Mouse (Mus musculus) ES-E14 (cell line): ENCODE data around the gene St6galnac3.

Experiments
- CHD2 ChIP-seq: IDR thresholded peaks from 2 replicates; pipeline ENCODE4 v1.6.1; 2014; ENCODE audit warnings: mild to moderate bottlenecking, low read depth, low read length, inconsistent platforms
- HCFC1 ChIP-seq: IDR thresholded peaks from 2 replicates; pipeline ENCODE4 v1.6.1; 2012; ENCODE audit warnings: low read length, inconsistent platforms, borderline replicate concordance; ENCODE audit not compliant: insufficient read depth
- MAFK ChIP-seq: IDR thresholded peaks from 2 replicates; pipeline ENCODE4 v1.6.1; 2014; ENCODE audit warnings: mild to moderate bottlenecking, low read depth, low read length, inconsistent platforms; ENCODE audit not compliant: insufficient read depth
- ZC3H11A ChIP-seq: IDR thresholded peaks from 2 replicates; pipeline ENCODE4 v1.6.1; 2012; ENCODE audit warnings: low read depth, mild to moderate bottlenecking, inconsistent platforms, low read length, borderline replicate concordance
- ZNF384 ChIP-seq: IDR thresholded peaks from 2 replicates; pipeline ENCODE4 v1.6.1; 2012; ENCODE audit warnings: low read depth, low read length, inconsistent platforms

DNA sequence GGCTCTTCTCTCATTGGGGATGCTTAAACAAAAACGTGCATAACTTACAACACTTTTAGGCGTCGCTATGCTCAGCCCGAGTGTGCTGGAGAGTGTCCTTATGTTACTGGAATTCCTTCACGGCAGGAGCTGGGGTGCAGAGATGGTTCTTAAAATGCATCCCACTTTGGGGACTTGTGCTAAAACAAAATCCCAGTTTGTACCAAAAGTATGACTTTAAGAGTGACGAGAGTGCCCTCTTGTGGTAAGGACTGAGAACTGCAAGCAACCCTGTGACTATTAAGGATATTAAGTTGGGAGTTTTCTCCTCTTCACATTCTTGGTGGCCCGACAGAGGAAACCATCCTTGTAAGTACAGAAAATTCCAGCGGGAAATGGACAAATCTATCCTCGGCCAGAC is 69.9 kb downstream of the St6galnac3 start:
- TF ChIP-seq HCFC1: no peak
- TF ChIP-seq ZNF384: no peak
- TF ChIP-seq CHD2: no peak
- TF ChIP-seq MAFK: no peak
- no peak for TF ChIP-seq ZC3H11A
